Mouse (Mus musculus) heart, embryonic 12.5 days (tissue): ENCODE measurements at regions not wholly inside any gene's neighbourhood (a gene's known extent, or its start where the extent isn't known, plus 50 kb on each side); places are given as distances from the start of the nearest gene placed in this dataset.
A peak's percentile ranks its signal among the peaks of the same experiment; 100 is the strongest.

ENCODE experiments used
- ATAC-seq: fragments of 200-750 bp; cut with Nextera tagmentation; 2 replicates; pipeline ENCODE4 v1.8.0; 2017; ENCODE audit warnings: moderate TSS enrichment, moderate library complexity; ENCODE audit not compliant: insufficient number of reproducible peaks, low FRiP score
- H3K27ac ChIP-seq: fragments of 300-500 bp; sonication (generic); 2 replicates; pipeline ENCODE4 v1.5.1; 2016; ENCODE audit warnings: mild to moderate bottlenecking, moderate library complexity; ENCODE audit not compliant: poor library complexity, severe bottlenecking
- H3K27me3 ChIP-seq: fragments of 300-500 bp; sonication (generic); replicated peaks from 2 replicates; pipeline ENCODE4 v1.6.1; 2016; ENCODE audit warnings: mild to moderate bottlenecking, moderate library complexity
- H3K36me3 ChIP-seq: fragments of 300-500 bp; sonication (generic); 2 replicates; pipeline ENCODE4 v1.6.1; 2016; ENCODE audit warnings: mild to moderate bottlenecking, moderate library complexity
- H3K4me1 ChIP-seq: fragments of 300-500 bp; sonication (generic); replicated peaks from 2 replicates; pipeline ENCODE4 v1.6.1; 2016; ENCODE audit warnings: mild to moderate bottlenecking
- H3K4me2 ChIP-seq: fragments of 300-500 bp; sonication (generic); 2 replicates; pipeline ENCODE4 v1.6.1; 2016; ENCODE audit warnings: mild to moderate bottlenecking, moderate library complexity
- H3K4me3 ChIP-seq: fragments of 300-500 bp; sonication (generic); 2 replicates; pipeline ENCODE4 v1.5.1; 2016; ENCODE audit warnings: mild to moderate bottlenecking
- H3K9ac ChIP-seq: fragments of 300-500 bp; sonication (generic); 2 replicates; pipeline ENCODE4 v1.6.1; 2016; ENCODE audit warnings: mild to moderate bottlenecking, moderate library complexity
- H3K9me3 ChIP-seq: fragments of 300-500 bp; sonication (generic); replicated peaks from 2 replicates; pipeline ENCODE4 v1.6.1; 2016; ENCODE audit warnings: mild to moderate bottlenecking, moderate library complexity
- WGBS: fragments of 180-500 bp; shearing (Covaris S2); methylation state at CpG from one replicate; pipeline ENCODE4 v1.1.7; 2016; 5-methylcytosine and 5-hydroxymethylcytosine counted together

- Histone ChIP-seq H3K27ac (no peak overlapping the region), H3K4me1 (no peaks in the 10 kb centered on the region), H3K36me3 (no peaks in the 10 kb centered on the region), H3K27me3 (no peaks in the 10 kb centered on the region), H3K4me2 (no peak overlapping the region), H3K9me3 (no peaks in the 10 kb centered on the region), H3K4me3 (no peak overlapping the region), H3K9ac (no peak overlapping the region)
- WGBS, result 57% methylated on average over 5 of the region's 5 CpGs
- ATAC-seq, result no peak
Measured at GRCm38 (mm10) chr2:148107607-148108115, 60.9 kb upstream of the Foxa2 start.

- 62% methylated on average over 2 of the region's 2 CpGs for WGBS
- ATAC-seq, result no peak
- no peak overlapping the region for H3K4me2 ChIP-seq
Measured at GRCm38 (mm10) chr2:148110149-148110548, 63.4 kb upstream of the Foxa2 start.

GRCm38 (mm10) chr2:148111889-148112288 is 65.1 kb upstream of the Foxa2 start:
- peaks cover 6% of the 10 kb centered on the region for H3K4me1 ChIP-seq
- no peak overlapping the region for H3K27ac ChIP-seq
- WGBS, result 23% methylated on average over 10 of the region's 10 CpGs
- H3K27me3 ChIP-seq, result no peaks in the 10 kb centered on the region
- no peak for ATAC-seq
- H3K4me2 ChIP-seq, result peak overlapping the region; percentile 50
- no peaks in the 10 kb centered on the region for H3K9me3 ChIP-seq
- H3K36me3 ChIP-seq, result no peaks in the 10 kb centered on the region
- H3K9ac ChIP-seq, result no peak overlapping the region
- H3K4me3 ChIP-seq, result peak overlapping the region; percentile 17; the same call in 1 of the 2 replicates

More at GRCm38 (mm10) chr2:148110149-148110548, 63.4 kb upstream of the Foxa2 start:
- Histone ChIP-seq H3K27me3 (no peaks in the 10 kb centered on the region), H3K9ac (no peak overlapping the region), H3K27ac (no peak overlapping the region), H3K36me3 (no peaks in the 10 kb centered on the region), H3K4me1 (peaks cover 5% of the 10 kb centered on the region), H3K9me3 (no peaks in the 10 kb centered on the region), H3K4me3 (no peak overlapping the region)

GRCm38 (mm10) chr2:148113184-148113583 is 66.4 kb upstream of the Foxa2 start:
- no peak overlapping the region for H3K4me3 ChIP-seq
- WGBS, result 6% methylated on average over 2 of the region's 2 CpGs
- no peaks in the 10 kb centered on the region for H3K36me3 ChIP-seq
- H3K27ac ChIP-seq, result no peak overlapping the region
- no peak overlapping the region for H3K4me2 ChIP-seq
- peak; percentile 55; the same call in 1 of the 2 replicates for ATAC-seq
- no peaks in the 10 kb centered on the region for H3K9me3 ChIP-seq
- H3K9ac ChIP-seq, result no peak overlapping the region
- H3K4me1 ChIP-seq, result peaks cover 17% of the 10 kb centered on the region
- no peaks in the 10 kb centered on the region for H3K27me3 ChIP-seq

GRCm38 (mm10) chr2:148114600-148114999 is 67.8 kb upstream of the Foxa2 start:
- Histone ChIP-seq H3K4me3 (no peak overlapping the region), H3K27ac (no peak overlapping the region), H3K27me3 (no peaks in the 10 kb centered on the region), H3K9me3 (no peaks in the 10 kb centered on the region), H3K36me3 (no peaks in the 10 kb centered on the region), H3K4me1 (peaks cover 17% of the 10 kb centered on the region), H3K9ac (no peak overlapping the region), H3K4me2 (no peak overlapping the region)
- 0 out of 2 replicates have a peak, but pooled peaks have one; percentile 44 for ATAC-seq
- WGBS, result 35% methylated on average over 4 of the region's 4 CpGs

- Histone ChIP-seq H3K4me1 (peaks cover 17% of the 10 kb centered on the region), H3K4me2 (no peak overlapping the region), H3K9ac (no peak overlapping the region), H3K27ac (no peak overlapping the region), H3K36me3 (no peaks in the 10 kb centered on the region), H3K4me3 (no peak overlapping the region), H3K27me3 (no peaks in the 10 kb centered on the region), H3K9me3 (no peaks in the 10 kb centered on the region)
- no peak for ATAC-seq
- WGBS, result 81% methylated on average over 3 of the region's 3 CpGs
Measured at GRCm38 (mm10) chr2:148116033-148116790, 69.4 kb upstream of the Foxa2 start.

- H3K9ac ChIP-seq, result no peak overlapping the region
- H3K9me3 ChIP-seq, result no peaks in the 10 kb centered on the region
- no peak overlapping the region for H3K4me3 ChIP-seq
- no peaks in the 10 kb centered on the region; the same call in 1 of the 2 replicates for H3K27me3 ChIP-seq
- ATAC-seq, result 0 out of 2 replicates have a peak, but pooled peaks have one; percentile 47
- H3K4me2 ChIP-seq, result no peak overlapping the region
- peaks cover 18% of the 10 kb centered on the region for H3K4me1 ChIP-seq
- H3K36me3 ChIP-seq, result no peaks in the 10 kb centered on the region
- H3K27ac ChIP-seq, result peak overlapping the region; percentile 14; the same call in 1 of the 2 replicates
- WGBS, result 18% methylated on average over 2 of the region's 2 CpGs
Measured at GRCm38 (mm10) chr2:148117420-148117819, 70.7 kb upstream of the Foxa2 start.

GRCm38 (mm10) chr2:148121885-148122876 is 75.4 kb upstream of the Foxa2 start:
- no peak overlapping the region for H3K9ac ChIP-seq
- H3K9me3 ChIP-seq, result no peaks in the 10 kb centered on the region
- H3K4me3 ChIP-seq, result no peak overlapping the region
- peaks cover 3% of the 10 kb centered on the region; the same call in 1 of the 2 replicates for H3K27me3 ChIP-seq
- no peak for ATAC-seq
- 26% methylated on average over 12 of the region's 13 CpGs for WGBS
- H3K27ac ChIP-seq, result no peak overlapping the region
- H3K4me1 ChIP-seq, result peaks cover 11% of the 10 kb centered on the region
- peak overlapping the region; percentile 33; the same call in 1 of the 2 replicates for H3K4me2 ChIP-seq
- no peaks in the 10 kb centered on the region for H3K36me3 ChIP-seq

- H3K27ac ChIP-seq, result no peak overlapping the region
- peaks cover 3% of the 10 kb centered on the region; the same call in 1 of the 2 replicates for H3K4me1 ChIP-seq
- H3K36me3 ChIP-seq, result no peaks in the 10 kb centered on the region
- H3K4me3 ChIP-seq, result no peak overlapping the region
- ATAC-seq, result no peak
- 57% methylated on average over 3 of the region's 3 CpGs for WGBS
- H3K9ac ChIP-seq, result no peak overlapping the region
- H3K27me3 ChIP-seq, result peaks cover 3% of the 10 kb centered on the region; the same call in 1 of the 2 replicates
- no peaks in the 10 kb centered on the region for H3K9me3 ChIP-seq
- no peak overlapping the region for H3K4me2 ChIP-seq
Measured at GRCm38 (mm10) chr2:148123780-148124179, 77.0 kb upstream of the Foxa2 start.

GRCm38 (mm10) chr2:148133811-148134210 is 87.0 kb upstream of the Foxa2 start:
- H3K36me3 ChIP-seq, result no peaks in the 10 kb centered on the region
- no peak overlapping the region for H3K4me2 ChIP-seq
- no peaks in the 10 kb centered on the region for H3K9me3 ChIP-seq
- ATAC-seq, result no peak
- H3K27ac ChIP-seq, result no peak overlapping the region
- 75% methylated on average over 1 of the region's 1 CpGs for WGBS
- no peak overlapping the region for H3K9ac ChIP-seq
- no peak overlapping the region for H3K4me3 ChIP-seq
- no peaks in the 10 kb centered on the region for H3K27me3 ChIP-seq
- H3K4me1 ChIP-seq, result no peaks in the 10 kb centered on the region

GRCm38 (mm10) chr2:148141936-148142335 is 95.2 kb upstream of the Foxa2 start:
- 48% methylated on average over 4 of the region's 4 CpGs for WGBS
- H3K4me3 ChIP-seq, result no peak overlapping the region
- no peak overlapping the region for H3K4me2 ChIP-seq
- no peaks in the 10 kb centered on the region for H3K9me3 ChIP-seq
- no peaks in the 10 kb centered on the region for H3K27me3 ChIP-seq
- ATAC-seq, result peak; percentile 55
- no peaks in the 10 kb centered on the region for H3K36me3 ChIP-seq
- H3K4me1 ChIP-seq, result no peaks in the 10 kb centered on the region
- no peak overlapping the region for H3K9ac ChIP-seq
- H3K27ac ChIP-seq, result no peak overlapping the region
